Mouse (Mus musculus) right cerebral cortex, adult 2 months (tissue): Measurements from ENCODE around the gene Padi2.

ENCODE experiments used
- DNase-seq, 2 experiments: peaks; one replicate each; pipeline ENCODE4 v3.0.0; 2021 to 2022; ENCODE audit warnings: low spot score in 2 of 2

Gene Padi2

DNA sequence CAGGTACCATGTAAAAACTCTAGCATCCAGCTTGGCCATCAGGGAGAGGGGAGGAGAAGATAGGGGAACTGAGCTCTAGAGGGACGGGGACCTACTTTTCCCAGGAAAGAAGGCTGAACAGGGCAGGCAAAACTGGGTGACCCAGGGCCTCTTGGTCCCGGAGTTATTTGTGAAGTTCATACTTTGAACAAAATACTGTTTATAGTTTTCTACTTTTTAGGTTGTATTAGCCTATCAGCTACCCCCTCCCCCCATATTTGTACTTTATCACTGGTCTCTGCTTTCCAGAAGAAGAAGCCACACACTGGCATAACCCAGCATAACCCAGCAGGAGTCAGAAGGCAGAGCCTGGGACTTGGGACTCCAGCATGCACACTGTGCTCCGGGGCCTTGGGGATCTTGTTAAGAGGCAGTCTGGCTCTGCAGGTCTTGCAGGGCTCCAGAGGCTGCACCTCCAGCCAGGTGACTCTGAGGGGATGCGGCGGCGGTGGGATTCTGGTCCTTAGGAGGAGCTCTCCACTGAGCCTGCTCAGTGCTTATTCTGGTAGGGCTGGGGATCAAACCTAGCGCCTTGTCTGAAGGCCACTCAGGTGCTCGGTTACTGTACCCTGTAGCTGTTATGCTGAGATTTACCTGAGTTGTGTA lies 25.0 kb upstream of the Padi2 start:
- no peak for DNase-seq

DNA sequence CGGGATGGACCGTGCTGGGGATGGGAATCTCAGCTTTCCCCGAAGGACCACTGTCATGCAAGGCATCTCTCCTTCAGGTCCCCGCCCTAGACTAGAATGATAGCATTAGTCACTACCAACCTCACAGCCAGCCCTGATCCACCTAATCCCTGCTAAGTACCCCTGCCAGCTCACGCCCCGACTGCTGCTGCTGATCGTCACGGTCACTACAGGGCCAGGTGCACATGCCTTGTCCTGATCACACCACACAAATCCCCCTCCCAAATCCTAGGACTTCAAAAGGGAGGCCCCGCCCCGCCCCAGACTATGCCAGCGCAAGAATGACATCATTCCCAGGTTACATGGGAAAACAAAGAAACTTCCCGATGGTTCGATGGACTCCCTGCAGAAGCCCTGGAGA lies 24.4 kb upstream of the Padi2 start:
- no peak for DNase-seq

DNA sequence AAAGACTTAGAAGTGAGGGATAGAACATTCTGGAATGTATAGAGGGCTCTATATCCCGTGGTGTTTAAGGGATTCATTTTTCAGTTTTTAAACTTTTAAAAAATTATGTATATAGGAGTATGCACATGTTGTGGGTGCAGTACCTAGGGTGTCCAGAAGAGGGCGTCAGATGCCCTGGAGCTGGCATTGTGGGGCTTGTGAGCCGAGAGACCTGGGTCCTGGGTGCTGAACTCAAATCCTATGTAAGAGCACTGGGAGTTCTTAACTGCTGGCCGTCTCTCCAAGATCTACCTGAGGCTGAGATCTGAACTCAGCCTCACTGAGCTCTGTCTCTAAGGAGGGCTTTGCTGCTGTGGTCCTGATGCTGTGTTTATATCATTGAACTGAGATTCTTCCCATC lies 23.8 kb upstream of the Padi2 start:
- no peak for DNase-seq

DNA sequence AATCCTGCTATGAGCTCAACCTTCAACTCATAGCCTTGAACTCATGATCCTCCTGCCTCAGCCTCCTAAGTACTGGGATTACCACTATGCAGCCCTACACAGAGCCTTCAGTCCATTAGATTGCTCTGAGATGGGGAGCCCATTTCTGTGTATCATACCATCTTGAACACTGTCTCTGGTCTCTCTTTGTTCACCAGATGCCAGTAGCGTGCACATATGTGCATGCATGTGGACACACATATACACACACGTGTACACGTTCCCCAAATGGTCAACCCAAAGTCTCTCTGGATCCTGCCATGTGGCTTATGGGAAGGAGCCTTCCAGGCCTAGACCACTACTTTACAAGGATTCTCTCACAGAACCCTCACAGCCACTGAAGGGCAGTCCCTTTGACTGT lies 23.2 kb upstream of the Padi2 start:
- DNase-seq = no peak

- no peak for DNase-seq
Measured at GRCm38 (mm10) chr4:140883852-140884251, 22.3 kb upstream of the Padi2 start.

DNA sequence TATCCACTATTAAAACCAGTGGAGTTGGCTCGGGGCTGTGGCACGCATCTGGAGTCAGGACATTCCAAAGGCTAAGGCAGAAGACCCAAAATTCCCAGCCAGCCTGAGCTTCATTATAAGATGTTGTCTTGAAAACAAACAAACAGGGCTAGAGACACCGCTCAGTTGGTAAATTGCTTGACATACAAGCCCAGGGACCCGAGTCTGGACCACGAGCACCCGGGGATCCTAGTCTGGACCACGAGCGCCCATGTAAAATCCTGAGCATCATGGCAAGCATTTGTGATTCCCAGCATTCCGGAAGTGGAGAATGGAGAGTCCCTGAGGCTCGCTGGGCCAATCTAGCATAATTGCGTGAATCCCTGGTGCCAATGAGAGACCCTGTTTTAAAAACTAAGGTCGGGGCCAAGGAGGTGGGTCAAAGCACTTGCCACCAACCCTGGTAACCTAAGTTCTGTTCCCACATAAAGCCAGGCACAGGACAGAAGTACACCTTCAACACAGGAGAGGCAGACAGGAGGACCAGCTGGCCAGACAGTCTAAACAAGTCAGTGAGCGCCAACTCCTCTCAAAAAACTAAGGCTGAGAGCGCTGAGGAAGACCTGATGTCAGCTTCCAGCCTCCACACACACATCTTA lies 14.5 kb upstream of the Padi2 start:
- DNase-seq = no peak

DNA sequence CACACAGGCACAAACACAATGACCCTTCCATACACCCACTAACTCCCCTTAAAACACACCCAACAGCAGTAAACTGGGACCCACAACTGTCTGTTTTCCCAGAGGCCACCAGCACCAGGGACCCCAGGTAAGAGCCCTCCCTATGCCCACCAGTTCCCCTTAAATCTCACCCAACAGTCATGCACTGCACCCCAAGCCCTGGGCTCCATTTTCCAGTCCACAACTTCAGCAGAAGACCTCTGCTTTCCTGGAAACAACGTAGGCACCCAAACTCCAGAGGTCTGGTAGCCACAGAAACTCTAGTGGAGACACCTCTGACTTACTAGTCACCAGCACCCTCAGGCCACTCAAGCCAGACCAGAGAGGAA lies 14.0 kb upstream of the Padi2 start:
- no peak for DNase-seq

GRCm38 (mm10) chr4:140904776-140905425 lies 1.2 kb upstream of the Padi2 start:
- DNase-seq = no peak

- DNase-seq = no peak
Measured at GRCm38 (mm10) chr4:140905426-140905871, 695 bp upstream of the Padi2 start.

GRCm38 (mm10) chr4:140906827-140907280 lies 710 bp downstream of the Padi2 start:
- no peak for DNase-seq

DNA sequence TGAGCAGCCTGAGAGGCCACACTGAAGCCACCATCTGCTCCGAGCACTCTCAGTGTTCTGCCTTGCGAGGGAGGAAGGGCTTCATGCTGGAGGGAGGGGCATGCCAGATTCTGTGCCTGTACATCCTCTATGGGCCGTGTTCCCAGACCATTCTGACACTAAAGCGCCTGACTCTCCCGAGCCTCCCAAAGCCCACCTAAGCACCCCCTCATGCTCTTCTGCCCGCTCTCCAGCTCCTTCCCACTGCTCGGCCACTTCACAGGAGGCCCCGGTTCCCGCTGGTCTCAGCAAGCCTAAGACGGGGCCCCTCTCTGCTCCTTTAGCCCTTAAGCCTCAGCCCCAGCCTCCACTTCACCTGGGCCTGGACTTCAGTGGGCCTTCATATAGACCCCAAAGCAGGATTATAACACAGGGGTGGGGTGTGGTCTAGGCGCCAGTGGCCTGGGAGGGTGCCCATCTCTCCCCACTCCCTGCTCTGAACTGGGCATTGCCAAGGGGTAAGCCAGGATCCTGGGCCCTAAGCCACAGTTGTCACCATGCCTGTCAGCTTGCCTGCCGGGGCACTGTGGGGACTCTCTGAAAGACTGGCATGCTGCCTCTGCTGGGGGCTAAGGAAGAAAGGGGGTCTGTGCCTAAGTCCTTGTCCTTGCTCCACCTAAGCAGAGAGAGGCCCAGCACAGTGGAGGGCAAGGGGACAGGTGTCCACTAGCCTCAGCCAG lies 1.3 kb downstream of the Padi2 start:
- no peak for DNase-seq

DNA sequence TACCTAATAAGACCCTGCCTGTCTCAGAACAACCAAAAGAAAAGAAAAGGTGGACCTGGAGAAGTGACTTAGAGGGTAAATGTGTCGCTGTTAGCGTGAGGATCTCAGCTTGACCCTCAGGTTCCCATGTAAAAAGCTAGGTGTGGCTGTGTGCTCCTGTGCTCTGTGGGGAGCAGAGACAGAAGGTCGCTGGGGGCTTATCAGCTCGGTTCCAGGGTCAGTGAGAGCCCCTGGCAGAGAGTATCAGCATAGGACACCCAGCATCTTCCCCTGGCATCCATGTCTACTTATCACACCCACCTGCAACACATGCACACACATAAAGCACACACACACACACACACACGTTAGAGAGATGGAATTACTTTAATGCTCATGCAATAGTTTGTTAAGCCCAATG lies 2.5 kb downstream of the Padi2 start:
- no peak for DNase-seq

DNA sequence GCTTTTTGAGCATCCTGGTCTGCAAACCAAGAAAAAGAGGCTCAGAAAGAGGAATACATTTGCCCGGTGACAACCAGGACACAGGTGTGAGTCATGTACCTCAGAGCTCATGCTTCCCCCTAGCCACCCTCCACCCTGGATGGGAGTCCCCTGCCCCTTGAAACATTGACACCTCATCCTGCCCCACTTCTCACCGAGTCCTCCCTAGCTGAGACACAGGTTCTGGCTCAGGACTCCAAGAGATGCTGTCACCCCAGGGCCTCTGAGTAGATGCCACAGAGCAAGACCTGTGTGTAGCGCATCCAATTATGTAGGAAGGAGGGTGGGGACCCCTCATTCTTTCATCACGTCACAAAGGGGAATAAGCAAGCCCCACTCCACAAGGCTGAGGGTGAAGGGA lies 3.4 kb downstream of the Padi2 start:
- DNase-seq = no peak

GRCm38 (mm10) chr4:140910661-140911310 lies 4.6 kb downstream of the Padi2 start:
- no peak for DNase-seq

- DNase-seq = no peak
Measured at GRCm38 (mm10) chr4:140911416-140911815, 5.3 kb downstream of the Padi2 start.

GRCm38 (mm10) chr4:140912271-140912833 lies 6.2 kb downstream of the Padi2 start:
- no peak for DNase-seq

DNA sequence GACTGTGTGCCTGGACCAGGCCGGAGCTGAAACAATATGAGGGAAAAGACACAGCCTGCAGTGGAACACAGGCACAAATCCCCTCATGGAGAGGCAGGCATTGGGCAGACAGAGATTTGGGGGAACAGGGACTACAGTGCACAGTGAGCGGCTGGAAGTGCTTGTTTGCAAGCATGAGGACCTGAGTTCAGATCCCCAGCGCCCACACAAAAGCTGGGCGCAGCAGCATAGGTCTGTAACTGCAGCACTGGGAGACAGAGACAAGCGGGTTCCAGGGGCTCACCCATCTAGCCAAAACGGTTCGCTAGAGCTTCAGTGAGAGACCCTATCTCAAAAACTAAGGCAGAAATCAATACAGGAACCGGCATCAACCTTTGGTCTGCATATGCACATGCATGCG lies 7.4 kb downstream of the Padi2 start:
- DNase-seq = no peak

DNA sequence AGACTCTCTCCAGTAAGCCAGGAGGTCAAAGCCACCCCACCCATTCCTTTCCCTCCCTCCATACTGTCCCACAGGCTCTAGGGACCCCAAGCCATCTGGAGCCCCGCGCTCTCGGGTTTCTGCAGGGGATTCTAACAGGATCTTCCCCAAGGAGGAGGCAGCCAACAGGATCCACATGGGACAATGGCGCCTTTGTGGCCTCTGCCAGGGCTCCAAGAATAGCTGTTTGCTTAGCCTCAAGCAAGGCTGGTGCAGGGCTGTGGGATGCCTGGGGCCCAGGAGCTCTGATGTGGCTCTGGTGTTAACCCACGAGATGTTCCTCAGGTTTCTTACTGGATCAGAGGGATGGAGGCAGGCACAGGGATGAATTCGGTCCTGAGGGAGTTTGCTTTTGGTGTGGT lies 8.6 kb downstream of the Padi2 start:
- DNase-seq = peak in 1 of 2 experiments; percentile 38

GRCm38 (mm10) chr4:140915235-140915634 lies 9.1 kb downstream of the Padi2 start:
- no peak for DNase-seq

DNA sequence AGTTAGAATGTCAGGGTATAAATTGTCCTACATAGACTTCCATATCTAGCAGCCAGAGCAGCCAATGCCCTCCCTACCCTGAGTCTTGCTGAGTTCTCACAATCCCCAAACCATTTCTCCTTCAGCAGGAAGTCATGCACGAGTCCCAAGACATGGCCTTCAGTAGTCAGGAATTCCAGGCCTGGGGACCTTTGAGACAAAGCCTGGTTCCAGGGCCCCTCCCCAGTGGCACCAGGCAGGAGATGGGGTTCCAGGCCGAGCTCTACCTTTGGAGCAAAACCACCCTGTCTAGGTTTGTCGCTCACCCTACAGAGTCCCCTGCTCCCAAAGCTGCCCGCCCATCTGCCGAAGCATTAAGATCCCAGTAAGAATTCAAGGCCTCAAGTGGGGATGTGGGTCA lies 10.2 kb downstream of the Padi2 start:
- DNase-seq = no peak

DNA sequence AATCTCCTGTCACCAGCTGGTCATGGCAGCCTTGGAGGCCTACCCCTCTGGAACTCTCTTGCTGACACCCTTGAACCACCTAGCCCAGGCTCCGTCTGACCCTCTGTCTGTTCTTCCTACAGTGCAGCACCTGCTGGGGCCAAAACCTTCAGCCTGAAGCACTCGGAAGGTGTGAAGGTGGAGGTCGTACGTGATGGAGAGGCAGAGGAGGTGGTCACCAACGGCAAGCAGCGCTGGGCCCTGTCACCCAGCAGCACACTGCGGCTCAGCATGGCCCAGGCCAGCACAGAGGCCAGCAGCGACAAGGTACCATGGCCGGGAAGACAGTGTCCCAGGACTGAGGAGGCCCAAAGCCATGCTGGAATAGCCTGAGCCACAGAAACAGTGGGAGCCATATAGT lies 11.3 kb downstream of the Padi2 start:
- no peak for DNase-seq
